Mouse (Mus musculus) lung, postnatal 36 days (tissue): ENCODE measurements around the gene Gmps.

Source experiments
- DNase-seq: peaks from one replicate; pipeline ENCODE4 v3.0.0; 2022; ENCODE audit warnings: mixed read lengths

The Gmps gene

DNA sequence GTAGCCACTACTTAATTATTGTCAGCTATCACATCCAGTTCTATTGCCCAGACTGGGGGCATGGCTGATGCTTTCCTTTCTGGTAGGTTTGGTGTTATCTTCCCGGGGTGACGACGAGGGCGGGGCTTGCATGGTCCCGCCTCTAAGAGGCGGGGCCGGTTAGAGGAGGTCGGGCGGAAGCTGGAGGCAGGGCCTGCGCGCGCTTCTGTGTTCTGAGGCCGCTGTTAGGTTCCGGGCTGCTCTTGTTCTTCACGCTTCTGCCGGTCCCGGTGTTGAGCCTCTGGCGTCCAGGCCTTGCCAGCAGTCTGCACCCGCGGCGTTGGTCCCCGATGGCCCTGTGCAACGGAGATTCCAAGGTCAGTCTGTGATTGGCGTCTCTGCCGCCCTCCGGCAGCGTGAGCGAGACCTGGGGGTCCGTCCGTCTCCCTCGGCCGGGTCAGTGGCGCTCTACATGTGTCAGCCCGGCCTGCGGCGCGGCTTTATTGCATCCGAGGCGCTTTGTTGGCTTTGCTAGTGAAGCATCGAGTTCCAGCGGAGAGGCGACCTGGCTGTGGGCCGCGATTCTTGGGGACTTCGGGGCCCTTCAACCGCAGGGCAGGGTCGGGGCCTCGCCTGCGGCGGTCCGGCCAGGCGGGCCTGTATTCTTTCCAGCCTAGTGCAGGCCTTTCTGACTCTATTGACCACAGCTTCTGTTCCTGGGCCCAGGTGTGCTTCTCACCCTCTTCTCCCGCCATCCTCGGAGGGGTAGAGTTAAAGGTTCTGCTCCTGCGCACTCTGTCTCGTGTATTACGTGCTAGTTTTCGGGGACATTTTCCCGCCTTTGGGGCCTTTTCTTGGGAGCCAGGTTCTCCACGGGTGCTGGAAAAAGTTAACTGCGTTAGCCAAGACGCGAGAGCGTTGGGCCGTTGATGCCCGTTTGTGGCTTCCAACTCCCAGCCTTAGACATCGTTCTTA is at the start of gene Gmps:
Gene Gmps, plus strand, starts transcription at position 152 of the 954 bp plus-strand sequence.
- DNase-seq, result peak; percentile 97

DNA sequence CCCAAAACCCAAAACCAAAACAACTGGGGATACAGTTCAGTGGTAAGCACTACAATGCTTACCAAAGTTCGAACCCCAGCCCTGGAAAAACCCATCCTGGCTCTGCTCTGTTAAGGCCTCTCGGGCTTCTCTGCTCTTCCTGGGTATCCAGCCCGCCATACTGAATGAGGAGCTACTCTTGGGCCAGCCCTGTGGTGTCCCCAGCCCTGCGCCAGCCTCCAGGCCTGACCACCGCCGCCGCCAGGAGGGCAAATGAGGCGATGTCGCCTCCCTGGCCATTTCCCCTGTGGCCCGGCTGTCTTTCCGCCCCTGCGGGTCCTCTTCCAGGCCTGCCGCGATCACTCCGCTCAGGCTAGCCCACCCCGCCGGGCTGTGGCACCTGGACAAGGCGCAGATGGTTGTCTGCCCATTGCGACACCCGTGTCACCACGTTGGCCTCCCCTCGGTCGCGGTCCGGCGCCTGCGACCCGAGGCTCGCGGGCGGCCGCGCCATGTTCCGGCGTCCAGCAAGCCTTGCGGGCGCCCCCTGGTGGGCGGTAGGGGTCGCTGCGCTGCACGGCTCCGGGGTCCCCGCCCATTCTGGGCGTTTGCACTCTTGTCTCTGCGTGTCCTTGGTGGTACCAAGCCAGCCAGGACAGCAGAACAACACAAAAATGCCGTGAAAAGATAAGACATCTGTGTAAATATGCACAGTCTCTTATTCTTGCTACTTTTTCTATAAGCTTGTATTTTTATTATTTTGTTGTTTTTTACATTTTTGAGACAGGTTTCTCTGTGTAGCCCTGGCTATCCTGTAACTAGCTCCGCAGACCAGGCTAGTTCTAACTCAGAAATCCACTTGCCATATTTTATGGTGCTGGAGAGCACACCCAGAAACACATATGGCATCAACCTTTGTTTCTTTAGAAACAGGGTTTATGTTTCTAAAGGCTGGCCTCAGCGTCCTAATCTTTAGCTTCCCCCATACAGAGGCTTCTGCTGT is 46.7 kb upstream of the Gmps start, which contains the start of gene E130311K13Rik:
Gene E130311K13Rik, minus strand, starts transcription at position 595 of the 982 bp plus-strand sequence.
- peak; percentile 94 for DNase-seq

DNA sequence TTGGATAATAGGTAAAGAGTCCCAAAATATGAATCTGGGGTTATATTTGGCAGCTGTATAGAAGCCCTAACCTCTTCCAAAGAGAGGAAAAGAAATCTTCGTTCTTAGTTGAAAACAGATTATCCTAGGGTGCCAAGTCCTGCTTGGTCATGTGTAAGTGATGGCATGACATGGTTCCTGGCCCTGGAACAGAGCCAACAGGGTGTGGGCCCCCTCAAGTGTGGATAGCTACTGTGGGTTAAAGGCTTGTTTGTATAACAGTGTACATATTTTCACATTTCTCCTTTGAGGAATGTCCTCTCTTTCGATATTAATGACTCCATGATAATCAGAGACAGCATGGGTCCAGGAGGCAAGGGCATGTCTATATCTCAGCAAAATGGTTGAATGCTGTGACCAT is 37.0 kb upstream of the Gmps start:
- DNase-seq, result no peak

DNA sequence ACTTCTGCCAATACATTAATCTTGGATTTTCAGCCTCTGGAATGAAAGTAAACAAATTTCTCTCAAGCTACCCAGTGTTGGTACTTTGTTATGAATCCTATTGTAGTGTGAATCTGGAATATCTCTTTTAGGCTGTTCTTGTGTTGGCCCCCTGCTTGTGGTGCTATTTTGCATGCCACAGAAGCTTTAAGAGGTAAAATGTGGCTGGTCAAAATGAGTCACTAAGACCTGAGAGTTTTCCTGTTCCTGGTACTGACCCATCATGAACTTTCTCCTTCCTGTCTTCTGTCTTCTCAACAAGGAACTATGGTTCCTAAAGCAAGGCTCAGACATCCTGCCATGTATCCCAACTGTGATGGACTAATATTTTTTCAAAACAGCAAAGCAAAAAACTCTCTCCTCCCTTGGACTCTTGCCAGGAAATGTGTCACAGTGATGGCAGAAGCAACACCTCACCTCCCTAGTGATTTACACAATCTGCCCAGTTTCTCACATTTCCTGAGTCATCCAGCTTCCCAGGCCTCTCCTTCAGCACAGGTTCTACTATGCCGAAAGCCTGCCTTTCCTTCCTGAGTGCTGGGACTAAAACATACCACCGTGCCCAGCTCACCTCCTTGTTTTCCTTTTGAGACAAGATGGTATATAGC is 34.6 kb upstream of the Gmps start:
- no peak for DNase-seq

DNA sequence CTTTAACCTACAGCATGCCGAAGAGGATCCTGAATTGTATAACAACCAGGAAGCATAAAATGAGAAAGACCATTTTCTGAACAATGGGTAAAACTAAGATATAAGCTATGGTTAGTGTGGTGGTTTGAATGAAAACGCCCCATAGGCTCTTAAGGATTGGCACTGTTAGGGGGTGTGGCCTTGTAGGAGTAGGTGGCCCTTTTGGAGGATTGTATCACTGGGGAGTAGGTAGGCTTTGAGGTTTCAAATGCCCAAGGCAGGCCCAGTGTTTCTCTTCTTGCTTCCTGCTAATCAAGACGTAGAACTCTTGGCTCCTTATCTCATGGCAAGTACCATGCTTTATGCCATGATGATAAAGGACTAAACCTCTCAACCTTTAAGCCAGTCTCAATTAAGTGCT is 26.1 kb upstream of the Gmps start:
- DNase-seq, result no peak

DNA sequence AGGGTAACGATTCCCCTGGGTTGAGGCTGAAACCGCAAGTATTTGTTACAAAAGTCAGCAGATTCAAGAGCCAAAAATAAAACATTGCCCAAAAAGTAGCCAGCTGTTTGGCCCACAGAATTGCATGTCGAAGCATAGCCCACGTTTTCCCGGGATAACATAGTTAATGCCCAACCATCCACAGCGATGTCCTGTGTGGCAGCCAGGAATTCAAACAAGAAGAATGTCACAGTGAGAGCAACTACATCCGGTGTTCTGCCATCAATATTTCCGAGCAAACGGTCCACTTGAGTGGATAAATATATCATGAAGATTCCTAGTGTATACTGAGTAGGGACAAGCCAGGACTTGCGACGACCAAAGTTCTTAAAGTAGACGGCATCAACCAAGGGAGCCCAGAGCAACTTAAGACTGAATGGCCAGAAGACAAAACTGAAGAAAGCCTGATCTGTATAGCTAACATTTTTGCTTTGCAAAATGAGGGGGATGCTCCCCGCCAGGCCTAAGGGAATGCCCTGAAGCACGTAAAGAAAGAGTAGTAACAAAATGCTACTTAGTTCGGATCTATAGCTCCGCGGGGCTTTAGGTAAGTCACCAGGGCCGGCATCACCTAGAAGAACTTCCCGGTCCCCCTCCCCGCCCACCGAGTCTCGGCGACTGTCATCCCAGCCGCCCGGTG is 12.3 kb upstream of the Gmps start:
- peak; percentile 11 for DNase-seq

DNA sequence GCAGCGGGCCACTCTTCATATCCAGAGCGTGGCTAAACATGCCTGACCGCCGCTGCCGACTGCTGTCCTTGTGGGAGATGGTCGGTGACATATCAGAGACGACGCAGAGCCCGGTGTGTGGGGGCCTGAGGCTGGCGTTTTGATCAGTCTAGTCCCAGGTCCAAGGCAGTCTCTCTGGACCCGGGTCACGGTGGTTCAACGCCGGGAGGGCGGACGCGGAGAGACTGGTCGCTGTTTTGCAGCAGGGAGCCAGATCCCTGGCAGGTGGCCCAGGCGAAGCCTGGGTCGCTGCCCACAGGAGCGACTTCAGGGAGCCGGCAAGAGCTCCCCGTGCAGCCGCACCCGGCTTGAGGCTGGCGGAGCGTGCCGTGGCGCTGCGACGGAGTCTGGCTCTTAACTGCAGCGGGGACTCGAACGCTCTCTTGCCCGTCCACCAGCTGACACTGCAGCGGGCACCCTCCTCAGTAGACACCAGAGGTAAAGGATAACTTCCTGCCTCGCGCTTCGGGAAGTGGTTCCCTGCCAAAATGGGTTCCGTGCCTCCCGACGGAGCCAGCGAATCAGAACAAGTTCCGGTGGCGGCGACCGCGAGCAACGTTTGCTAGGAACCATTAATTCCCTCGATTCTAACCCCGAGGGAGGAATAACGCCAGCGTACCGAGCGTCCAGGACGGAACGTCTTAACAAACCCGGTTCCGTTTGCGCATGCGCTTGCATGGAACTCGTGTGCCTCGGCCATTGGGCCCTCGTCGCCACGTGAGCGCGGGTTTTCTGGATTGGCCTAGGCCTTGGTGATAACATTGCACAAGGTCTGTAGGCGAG is 11.6 kb upstream of the Gmps start, which contains the start of gene Slc33a1:
Gene Slc33a1, minus strand, starts transcription at position 669 of the 822 bp plus-strand sequence.
- DNase-seq, result peak; percentile 99

DNA sequence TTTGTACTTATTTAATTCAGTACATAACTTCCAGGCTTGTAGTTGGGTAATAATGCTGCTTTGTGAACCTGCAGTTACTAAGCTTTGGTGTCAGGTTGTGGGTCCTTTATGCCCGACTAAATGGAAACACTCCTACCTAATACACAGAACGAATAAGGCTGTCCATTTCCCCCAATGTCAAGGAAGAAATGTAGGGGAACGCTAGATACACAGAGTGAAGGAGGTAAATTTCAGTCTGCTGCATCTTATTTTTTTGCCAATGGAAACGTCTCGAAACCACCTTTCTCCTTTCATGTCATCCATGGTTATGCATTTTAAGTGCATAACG is 11.0 kb upstream of the Gmps start:
- no peak for DNase-seq

DNA sequence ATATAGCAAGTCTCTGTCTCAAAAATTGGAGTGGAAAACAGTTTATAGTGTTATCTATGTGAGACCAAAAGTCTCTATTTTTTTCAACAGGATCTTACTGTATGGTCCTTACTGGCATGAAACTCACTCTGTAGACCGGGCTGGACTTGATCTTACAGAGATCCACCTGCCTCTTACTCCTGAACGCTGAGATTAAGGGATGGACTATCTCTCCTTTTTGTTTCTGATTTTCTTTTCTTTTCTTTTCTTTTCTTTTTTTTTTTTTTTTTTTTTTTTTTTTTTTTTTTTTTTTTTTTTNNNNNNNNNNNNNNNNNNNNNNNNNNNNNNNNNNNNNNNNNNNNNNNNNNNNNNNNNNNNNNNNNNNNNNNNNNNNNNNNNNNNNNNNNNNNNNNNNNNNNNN is 10.0 kb upstream of the Gmps start:
- no peak for DNase-seq

DNA sequence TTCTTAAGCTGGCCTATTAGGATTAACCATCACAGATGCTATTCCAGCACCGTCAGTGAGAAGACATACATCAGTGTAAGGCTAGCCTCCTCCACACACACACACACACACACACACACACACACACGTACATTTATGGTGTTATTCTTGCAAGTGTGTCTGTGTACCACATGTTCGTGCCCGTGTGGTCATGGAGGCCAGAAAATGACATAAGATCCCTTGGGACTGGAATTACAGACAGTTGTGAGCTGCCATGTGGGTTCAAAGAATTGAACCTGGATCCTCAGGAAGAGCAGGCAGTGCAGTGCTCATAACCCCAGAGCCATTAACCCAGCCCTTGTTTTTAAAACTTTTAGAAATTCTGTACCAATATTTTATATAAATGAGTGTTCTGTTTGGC is 2.0 kb downstream of the Gmps start:
- DNase-seq, result no peak

DNA sequence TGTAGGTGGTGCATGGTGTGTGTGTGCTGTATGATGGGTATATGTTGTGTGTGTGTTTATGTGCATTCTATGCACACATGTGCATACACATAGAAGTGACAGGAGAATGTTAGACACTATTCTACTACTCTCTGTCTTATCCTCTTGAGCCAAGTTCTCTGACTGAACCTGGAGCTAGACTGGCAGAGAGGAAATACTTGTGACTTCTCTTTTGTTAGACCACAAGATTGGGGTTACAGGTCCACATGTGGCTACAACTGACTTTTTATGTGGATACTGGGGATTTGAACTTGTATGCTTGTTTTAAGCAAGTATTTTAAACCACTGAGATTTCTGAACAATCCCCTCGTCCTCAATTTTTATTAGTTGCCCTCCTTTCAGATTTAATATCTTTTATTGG is 10.8 kb downstream of the Gmps start:
- DNase-seq, result no peak

DNA sequence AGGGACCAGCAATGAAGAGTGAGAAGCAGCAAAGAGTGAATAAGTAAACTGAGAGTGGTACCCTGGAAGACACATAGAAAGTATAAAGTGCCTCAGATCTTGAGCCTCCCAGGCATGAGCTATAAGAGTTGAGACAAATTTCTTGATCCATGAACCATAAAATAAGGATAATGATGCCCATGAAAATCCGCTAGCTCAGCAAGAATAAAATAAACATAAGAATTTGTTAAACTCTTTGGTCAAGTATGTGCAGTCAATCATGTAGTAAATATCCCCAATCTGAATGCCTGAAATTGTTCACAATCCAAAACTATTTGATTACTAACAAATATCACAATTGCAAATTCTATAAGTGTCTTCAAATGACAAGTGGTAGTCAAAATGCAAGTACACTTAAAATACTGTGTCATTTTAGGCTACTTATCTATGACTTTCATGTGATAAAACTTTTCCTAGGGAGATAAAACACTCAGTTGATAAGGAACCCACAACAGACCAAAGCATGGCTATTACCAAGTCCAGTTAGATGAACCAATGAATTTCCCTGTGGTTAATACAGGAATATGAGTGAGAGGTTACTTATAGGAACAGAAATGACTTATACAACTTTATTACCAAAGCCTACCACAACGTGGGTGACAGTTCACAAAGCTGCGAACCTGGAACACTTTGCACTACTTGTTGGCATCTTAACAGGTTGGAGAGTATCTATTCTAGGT is 13.0 kb downstream of the Gmps start:
- DNase-seq, result no peak

DNA sequence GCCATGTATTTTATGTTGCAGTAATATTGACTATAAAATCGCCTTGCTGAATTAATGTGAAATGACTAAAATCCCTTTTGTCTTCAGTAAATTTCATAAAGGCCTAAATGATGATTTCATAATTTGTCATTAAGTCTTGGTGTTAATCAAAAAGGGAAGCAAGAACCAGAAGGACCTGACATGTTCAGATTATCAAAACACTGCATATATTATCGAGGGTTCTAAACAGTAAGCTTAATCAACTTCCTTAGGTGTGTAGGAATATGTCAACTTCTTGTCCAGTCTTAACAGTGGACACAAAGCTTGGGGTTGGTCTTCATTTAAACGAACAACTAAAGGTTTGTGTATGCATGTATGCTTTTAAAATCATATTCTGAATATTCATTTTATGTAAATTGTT is 45.5 kb downstream of the Gmps start:
- no peak for DNase-seq

DNA sequence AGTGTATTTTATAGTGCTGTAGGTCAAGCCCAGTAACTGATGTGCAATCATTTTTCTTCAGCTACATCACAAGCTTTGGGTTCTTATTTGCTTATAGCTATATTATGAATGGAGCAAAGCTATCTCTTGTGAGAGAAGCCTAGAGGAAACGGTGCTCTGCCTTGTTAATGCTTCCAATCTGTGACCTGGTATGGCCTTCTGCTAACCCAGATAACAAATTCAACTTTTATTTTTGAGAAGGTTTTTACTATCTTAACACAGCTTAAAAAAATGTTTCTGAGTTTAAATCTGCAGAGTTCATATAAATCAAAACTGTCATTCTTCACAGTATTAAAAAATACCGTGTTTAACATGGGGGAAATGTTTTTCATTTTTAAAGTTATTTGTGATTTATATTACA is 46.0 kb downstream of the Gmps start:
- no peak for DNase-seq

DNA sequence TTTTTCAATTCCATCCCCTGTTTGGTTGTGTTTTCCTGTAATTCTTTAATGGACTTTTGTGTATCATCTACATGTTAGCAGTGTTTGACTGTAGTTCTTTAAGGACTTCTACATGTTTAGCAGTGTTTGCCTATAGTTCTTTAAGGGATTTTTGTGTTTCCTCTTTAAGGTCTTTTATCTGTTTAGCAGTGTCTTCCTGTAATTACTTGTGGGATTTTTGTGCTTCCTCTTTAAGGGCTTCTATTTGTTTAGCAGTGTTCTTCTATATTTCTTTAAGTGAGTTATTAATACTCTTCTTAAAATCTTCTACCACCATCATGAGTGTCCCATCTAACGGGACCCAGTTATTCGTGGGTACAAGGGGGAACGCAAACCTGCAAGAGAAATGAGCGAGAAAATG is 53.9 kb downstream of the Gmps start:
- DNase-seq, result no peak

DNA sequence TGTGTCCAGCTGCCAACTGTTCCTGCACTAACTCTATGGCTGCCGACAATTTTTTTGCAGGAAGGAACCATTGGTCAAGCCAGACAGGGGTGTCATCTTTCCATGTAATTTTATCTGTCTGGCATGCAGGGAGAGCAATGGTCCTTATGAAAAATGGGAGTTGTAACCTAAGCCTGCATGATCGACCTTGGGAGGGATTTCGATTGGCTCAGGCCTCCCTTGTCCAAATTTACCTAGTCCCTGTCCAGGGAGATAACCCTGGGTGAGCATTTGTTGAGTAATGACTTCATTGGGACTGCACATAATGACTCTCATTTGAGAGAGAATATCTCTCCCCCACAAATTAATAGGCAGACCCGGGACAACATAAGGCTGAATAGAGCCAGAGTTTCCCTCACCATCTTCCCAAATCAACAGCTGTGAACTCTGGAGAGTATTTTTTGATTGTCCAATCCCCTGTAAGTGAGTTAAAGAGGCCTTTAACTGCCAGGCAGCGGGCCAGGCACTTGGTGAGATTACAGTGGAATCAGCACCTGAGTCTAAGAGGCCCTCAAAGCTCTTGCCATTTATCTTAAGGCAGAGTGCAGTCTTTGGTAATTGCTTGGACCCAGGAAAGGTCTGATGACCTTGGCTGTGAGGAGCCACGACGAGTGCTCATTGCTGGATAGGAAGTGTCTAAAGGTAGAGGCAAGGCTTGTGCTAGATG is 62.4 kb downstream of the Gmps start:
- DNase-seq, result peak; percentile 68

DNA sequence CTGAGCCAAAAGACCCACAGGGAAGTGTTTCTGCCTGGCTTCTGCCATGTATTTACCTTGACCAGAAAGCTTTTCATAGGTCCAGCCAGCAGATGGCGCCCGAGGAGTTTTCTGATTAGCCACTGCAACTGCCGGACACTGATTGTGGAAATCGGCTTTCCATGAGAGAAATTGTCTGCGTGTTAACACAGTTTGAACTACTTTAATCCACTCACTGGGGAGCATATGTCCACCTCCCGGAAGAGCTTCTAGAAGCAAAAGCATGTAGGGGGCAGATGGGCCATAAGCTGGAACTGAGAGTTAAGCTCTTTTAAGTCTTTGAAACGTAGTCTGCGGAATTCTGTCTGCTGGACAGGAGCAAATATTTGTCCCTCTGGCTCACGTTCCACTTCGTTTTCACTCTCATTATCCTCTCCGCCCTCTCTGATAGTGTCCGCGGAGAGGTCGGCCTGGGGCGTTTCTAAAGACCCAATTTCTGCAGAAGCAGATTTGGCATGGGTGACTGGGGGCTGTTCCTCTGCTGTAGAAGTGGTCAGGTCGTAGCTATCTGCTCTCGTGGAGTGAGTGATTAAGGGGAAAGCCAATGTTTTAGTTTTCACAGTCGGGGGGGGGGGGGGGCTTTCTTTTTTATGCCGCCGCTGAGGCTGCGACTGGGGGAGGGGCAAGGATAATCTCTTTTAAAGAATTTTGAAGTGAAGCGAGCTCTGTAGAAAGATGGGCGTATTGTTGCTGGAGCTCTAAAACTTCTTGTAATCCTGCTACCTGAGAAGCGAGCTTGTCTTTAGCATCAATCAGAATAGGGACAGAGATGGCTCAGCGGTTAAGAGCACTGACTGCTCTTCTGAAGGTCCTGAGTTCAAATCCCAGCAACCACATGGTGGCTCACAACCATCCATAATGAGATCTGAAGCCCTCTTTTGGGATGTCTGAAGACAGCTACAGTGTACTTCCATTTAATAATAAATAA is 64.2 kb downstream of the Gmps start:
- peak; percentile 91 for DNase-seq
